ENCODE assay signal across 18 mouse cellular contexts in genomic region chr4:141949436-141949835, GRCm38 (mm10).
A peak's percentile ranks its signal among the peaks of the same experiment; 100 is the strongest.
DNase-seq lines count a peak whose midpoint lies in the region; ATAC-seq and TF ChIP-seq lines count a peak whose summit lies in the region.
"Had no signal": no experiment of that assay in that cellular context is flagged by ENCODE, and none has a peak within 500 bp of the region (broad histone marks: within the 10 kb centered on the region; RNA-seq: fewer than 3 reads in every experiment).

No protein-coding gene starts in this region.

- H3K9ac ChIP-seq in heart, embryonic 12.5 days: no peak overlapping the region
- no peak overlapping the region for H3K9ac ChIP-seq in kidney, postnatal 0 days (ENCODE audit: low read depth, low read length)
- no peak overlapping the region for H3K9ac ChIP-seq in lung, postnatal 0 days (replicated peaks; ENCODE audit: low read depth)
- peak overlapping the region; percentile 41; the same call in 1 of the 2 replicates for H3K9ac ChIP-seq in stomach, embryonic 16.5 days (ENCODE audit: low read length)
- H3K9ac ChIP-seq: limb, embryonic 12.5 days; midbrain, embryonic 12.5 days had no signal

- no peaks in the 10 kb centered on the region for H3K36me3 ChIP-seq in heart, embryonic 12.5 days
- no peaks in the 10 kb centered on the region for H3K36me3 ChIP-seq in kidney, postnatal 0 days (ENCODE audit: insufficient read depth, low read length)
- H3K36me3 ChIP-seq in lung, postnatal 0 days (ENCODE audit: insufficient read depth, low read length): no peaks in the 10 kb centered on the region
- H3K36me3 ChIP-seq in stomach, embryonic 16.5 days (ENCODE audit: control insufficient read depth, insufficient read depth, low read length): no peaks in the 10 kb centered on the region
- H3K36me3 ChIP-seq: limb, embryonic 12.5 days; midbrain, embryonic 12.5 days had no signal

- no peak overlapping the region for H3K4me3 ChIP-seq in heart, embryonic 12.5 days
- H3K4me3 ChIP-seq in kidney, postnatal 0 days (replicated peaks; ENCODE audit: low read depth, low read length): no peak overlapping the region
- H3K4me3 ChIP-seq in lung, postnatal 0 days (ENCODE audit: low read depth, low read length): no peak overlapping the region
- H3K4me3 ChIP-seq in lung, adult 2 months (replicated peaks; ENCODE audit: extremely low read depth, low read depth, low read length): no peak overlapping the region
- H3K4me3 ChIP-seq in stomach, embryonic 16.5 days (replicated peaks; ENCODE audit: low read length): no peak overlapping the region
- H3K4me3 ChIP-seq: limb, embryonic 12.5 days; midbrain, embryonic 12.5 days; myocyte had no signal

- no peak for ATAC-seq in heart, embryonic 12.5 days (ENCODE audit: insufficient number of reproducible peaks, low FRiP score)
- no peak for ATAC-seq in kidney, postnatal 0 days (replicated peaks; ENCODE audit: low FRiP score, low read depth)
- ATAC-seq in lung, postnatal 0 days: peak; percentile 69
- peak; percentile 88 for ATAC-seq in stomach, embryonic 16.5 days (ENCODE audit: insufficient read depth, low FRiP score)

- no peak overlapping the region for H3K27ac ChIP-seq in heart, embryonic 12.5 days (ENCODE audit: poor library complexity, severe bottlenecking)
- H3K27ac ChIP-seq in kidney, postnatal 0 days: peak overlapping the region; percentile 25; the same call in 1 of the 2 replicates
- 0 out of 2 replicates have a peak overlapping the region, but pooled peaks have one; percentile 43 for H3K27ac ChIP-seq in lung, postnatal 0 days (ENCODE audit: low read length)
- H3K27ac ChIP-seq in stomach, embryonic 16.5 days (ENCODE audit: low read length): peak overlapping the region; percentile 84
- H3K27ac ChIP-seq: limb, embryonic 12.5 days; midbrain, embryonic 12.5 days had no signal

- no peak for TF ChIP-seq POLR2A in lung, adult 2 months (IDR thresholded peaks at IDR 0.05; ENCODE audit: borderline replicate concordance, extremely low read depth, low read depth, low read length)

- no peak overlapping the region for H3K4me2 ChIP-seq in heart, embryonic 12.5 days
- H3K4me2 ChIP-seq in kidney, postnatal 0 days (ENCODE audit: low read length): 0 out of 2 replicates have a peak overlapping the region, but pooled peaks have one; percentile 5
- H3K4me2 ChIP-seq in lung, postnatal 0 days (replicated peaks; ENCODE audit: low read depth, low read length): 0 out of 2 replicates have a peak overlapping the region, but pooled peaks have one; percentile 8
- H3K4me2 ChIP-seq in stomach, embryonic 16.5 days (ENCODE audit: low read depth, low read length): peak overlapping the region; percentile 28; the same call in 1 of the 2 replicates
- H3K4me2 ChIP-seq: limb, embryonic 12.5 days; midbrain, embryonic 12.5 days had no signal

- peaks cover 30% of the 10 kb centered on the region for H3K4me1 ChIP-seq in heart, embryonic 12.5 days (replicated peaks)
- no peaks in the 10 kb centered on the region for H3K4me1 ChIP-seq in kidney, postnatal 0 days (replicated peaks; ENCODE audit: insufficient read depth, low read length)
- H3K4me1 ChIP-seq in lung, postnatal 0 days (ENCODE audit: insufficient read depth, low read depth, low read length): peaks cover 3% of the 10 kb centered on the region; the same call in 1 of the 2 replicates
- H3K4me1 ChIP-seq in lung, adult 2 months (ENCODE audit: control insufficient read depth, insufficient read depth, low read length): peaks cover 6% of the 10 kb centered on the region
- H3K4me1 ChIP-seq in stomach, embryonic 16.5 days (ENCODE audit: control insufficient read depth, insufficient read depth, low read length): peaks cover 22% of the 10 kb centered on the region; the same call in 1 of the 2 replicates
- H3K4me1 ChIP-seq: midbrain, embryonic 12.5 days had no signal

- peak; percentile 86 for DNase-seq in heart, adult 11 months
- peak; percentile 77 for DNase-seq in kidney, postnatal 0 days (ENCODE audit: low spot score)
- no peak for DNase-seq in kidney, postnatal 25 days
- DNase-seq in lung, postnatal 0 days (ENCODE audit: low spot score): peak; percentile 83
- no peak for DNase-seq in lung, adult 2 months
- no peak for DNase-seq in natural killer cell, adult 2 months (ENCODE audit: low spot score in 2 of 2)
- DNase-seq: B cell, adult 2 months; cerebellum, adult 8-10 months; gastrocnemius, postnatal 25 days; heart, postnatal 14 days; layer of hippocampus, postnatal 36 days; right cerebral cortex, postnatal 14 days; thymus, postnatal 14 days had no signal

- no peaks in the 10 kb centered on the region for H3K27me3 ChIP-seq in heart, embryonic 12.5 days (replicated peaks)
- H3K27me3 ChIP-seq in kidney, postnatal 0 days (ENCODE audit: insufficient read depth, low read length): no peaks in the 10 kb centered on the region
- H3K27me3 ChIP-seq in lung, postnatal 0 days (replicated peaks; ENCODE audit: insufficient read depth, low read length): no peaks in the 10 kb centered on the region
- no peaks in the 10 kb centered on the region for H3K27me3 ChIP-seq in stomach, embryonic 16.5 days (ENCODE audit: control insufficient read depth, insufficient read depth, low read length)

- TF ChIP-seq EP300 in lung, postnatal 0 days (IDR thresholded peaks at IDR 0.05): no peak

- 0 out of 2 replicates have a peak, but pooled peaks cover under 1% of the 10 kb centered on the region for H3K9me3 ChIP-seq in heart, embryonic 12.5 days (replicated peaks)
- H3K9me3 ChIP-seq in kidney, postnatal 0 days (replicated peaks; ENCODE audit: low read length): no peaks in the 10 kb centered on the region
- H3K9me3 ChIP-seq in lung, postnatal 0 days (ENCODE audit: low read length): no peaks in the 10 kb centered on the region
- no peaks in the 10 kb centered on the region for H3K9me3 ChIP-seq in stomach, embryonic 16.5 days (replicated peaks; ENCODE audit: control insufficient read depth, low read length)
- H3K9me3 ChIP-seq: limb, embryonic 12.5 days; midbrain, embryonic 12.5 days had no signal

- TF ChIP-seq CTCF in kidney, postnatal 0 days (IDR thresholded peaks at IDR 0.05; ENCODE audit: low read depth): no peak
- no peak for TF ChIP-seq CTCF in lung, postnatal 0 days (IDR thresholded peaks at IDR 0.05)
- TF ChIP-seq CTCF in lung, adult 2 months (IDR thresholded peaks at IDR 0.05; ENCODE audit: insufficient read depth, low read length): no peak

- 59% methylated on average over 13 of the region's 13 CpGs for WGBS in heart, embryonic 12.5 days
- WGBS in kidney, postnatal 0 days: 48% methylated on average over 13 of the region's 13 CpGs
- 31% methylated on average over 13 of the region's 13 CpGs for WGBS in lung, postnatal 0 days
- 47% methylated on average over 13 of the region's 13 CpGs for WGBS in lung, adult 2 months
- 17% methylated on average over 13 of the region's 13 CpGs for WGBS in stomach, embryonic 16.5 days

Comparison
In these comparisons a context has a peak if more than half of its experiments do, and no peak if none do; other contexts are left out.
1. DNase-seq: peak in heart, adult 11 months (single experiment), kidney, postnatal 0 days (single experiment) and lung, postnatal 0 days (single experiment); none in kidney, postnatal 25 days (0 of 2), lung, adult 2 months (single experiment) and natural killer cell, adult 2 months (0 of 2).
2. ATAC-seq: peak in lung, postnatal 0 days (single experiment) and stomach, embryonic 16.5 days (single experiment); none in heart, embryonic 12.5 days (single experiment) and kidney, postnatal 0 days (single experiment).